Mouse (Mus musculus): Measurements from ENCODE around the gene Qars. TPM values are rescaled to one million over a fixed set of nuclear protein-coding genes. Genes with fewer than 3 reads are reported as not detected.
A peak's percentile ranks its signal among the peaks of the same experiment; 100 is the strongest.

Gene Qars
- polyA plus RNA-seq, 1 experiment from 2014 or later, result 83.2 TPM

DNA sequence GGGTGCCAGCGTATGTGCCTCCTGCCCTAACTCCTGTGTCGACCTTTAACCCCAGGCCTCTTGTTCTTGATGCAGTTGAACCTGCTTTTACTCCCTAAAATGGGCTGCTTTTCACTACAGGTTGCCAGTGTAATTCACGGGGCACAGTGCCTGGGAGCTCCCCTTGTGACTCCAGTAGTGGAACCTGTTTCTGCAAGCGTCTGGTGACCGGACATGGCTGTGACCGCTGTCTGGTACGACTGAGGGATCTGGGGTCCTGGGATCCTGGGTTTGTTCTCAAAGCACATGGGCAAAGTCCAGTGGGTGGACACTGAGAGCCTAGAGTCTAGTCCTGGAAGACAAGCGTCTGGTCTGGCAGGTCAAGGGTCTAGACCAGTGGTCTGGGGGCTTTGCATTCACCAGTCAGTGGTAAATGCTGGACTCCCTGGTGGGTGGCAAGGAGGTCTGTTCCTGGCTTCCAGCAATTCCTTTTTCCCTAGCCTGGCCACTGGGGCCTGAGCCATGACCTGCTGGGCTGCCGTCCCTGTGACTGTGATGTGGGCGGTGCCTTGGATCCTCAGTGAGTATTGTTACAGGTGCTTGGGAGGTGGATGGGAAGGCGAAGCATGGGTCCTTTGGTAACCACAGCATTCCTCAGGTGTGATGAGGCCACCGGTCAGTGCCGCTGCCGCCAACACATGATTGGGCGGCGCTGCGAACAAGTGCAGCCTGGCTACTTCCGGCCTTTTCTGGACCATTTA, 24.3 kb upstream of the Qars start:
- Histone ChIP-seq H3K9me3 (replicated peaks; ENCODE audit: control insufficient read depth, low read length) (no peaks in the 10 kb centered on the region), H3K4me2 (ENCODE audit: low read depth, low read length) (no peak overlapping the region), H3K36me3 (ENCODE audit: control insufficient read depth, insufficient read depth) (peaks cover 61% of the 10 kb centered on the region), H3K4me1 (ENCODE audit: control insufficient read depth, insufficient read depth, low read length) (peaks cover 29% of the 10 kb centered on the region), H3K9ac (ENCODE audit: low read length) (no peak overlapping the region), H3K27me3 (ENCODE audit: control insufficient read depth, insufficient read depth, low read length) (no peaks in the 10 kb centered on the region), H3K4me3 (ENCODE audit: low read length) (no peak overlapping the region), H3K27ac (ENCODE audit: low read length) (no peak overlapping the region)
- no peak for ATAC-seq (replicated peaks; ENCODE audit: extremely low read depth, insufficient read depth, low FRiP score)
- 92% methylated on average over 18 of the region's 18 CpGs for WGBS

DNA sequence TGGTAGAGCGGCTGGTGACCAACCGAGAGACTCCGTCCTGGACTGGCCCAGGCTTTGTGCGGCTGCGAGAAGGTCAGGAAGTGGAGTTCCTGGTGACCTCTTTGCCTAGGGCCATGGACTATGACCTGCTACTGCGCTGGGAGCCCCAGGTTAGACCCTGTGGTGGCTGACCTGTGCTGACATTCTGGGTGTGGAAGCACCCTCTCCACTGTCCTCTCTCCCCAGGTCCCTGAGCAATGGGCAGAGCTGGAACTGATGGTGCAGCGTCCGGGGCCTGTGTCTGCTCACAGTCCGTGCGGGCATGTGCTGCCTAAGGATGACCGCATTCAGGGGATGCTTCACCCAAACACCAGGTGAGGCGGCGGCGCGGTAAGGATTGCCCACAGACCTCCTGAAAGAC, 23.5 kb upstream of the Qars start:
- Histone ChIP-seq H3K27ac (ENCODE audit: low read length) (no peak overlapping the region), H3K4me3 (ENCODE audit: low read length) (no peak overlapping the region), H3K36me3 (ENCODE audit: control insufficient read depth, insufficient read depth) (peaks cover 68% of the 10 kb centered on the region), H3K4me2 (ENCODE audit: low read depth, low read length) (no peak overlapping the region), H3K4me1 (ENCODE audit: control insufficient read depth, insufficient read depth, low read length) (peaks cover 28% of the 10 kb centered on the region), H3K27me3 (ENCODE audit: control insufficient read depth, insufficient read depth, low read length) (no peaks in the 10 kb centered on the region), H3K9ac (ENCODE audit: low read length) (no peak overlapping the region), H3K9me3 (replicated peaks; ENCODE audit: control insufficient read depth, low read length) (no peaks in the 10 kb centered on the region)
- no peak for ATAC-seq (replicated peaks; ENCODE audit: extremely low read depth, insufficient read depth, low FRiP score)
- 92% methylated on average over 15 of the region's 15 CpGs for WGBS

DNA sequence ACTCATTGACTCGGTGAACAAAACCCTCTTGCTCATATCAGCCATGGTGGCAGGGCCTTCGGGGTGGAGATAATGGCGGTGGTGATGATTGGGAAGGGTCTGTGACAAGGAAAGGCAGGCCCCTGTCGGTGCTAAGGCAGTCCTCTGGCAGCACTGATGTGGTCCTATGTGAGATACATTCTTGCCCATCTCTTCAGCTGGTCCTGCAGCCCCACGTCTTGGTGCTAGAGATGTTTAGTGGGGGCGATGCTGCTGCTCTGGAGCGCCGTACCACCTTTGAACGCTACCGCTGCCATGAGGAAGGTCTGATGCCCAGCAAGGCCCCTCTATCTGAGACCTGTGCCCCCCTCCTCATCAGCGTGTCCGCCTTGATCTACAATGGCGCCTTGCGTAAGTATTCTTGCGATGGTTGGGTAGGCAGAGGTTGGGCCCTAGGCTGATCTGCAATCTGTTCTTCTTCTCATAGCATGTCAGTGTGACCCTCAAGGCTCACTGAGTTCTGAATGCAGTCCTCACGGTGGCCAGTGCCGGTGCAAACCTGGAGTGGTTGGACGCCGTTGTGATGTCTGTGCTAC, 22.1 kb upstream of the Qars start:
- Histone ChIP-seq H3K27me3 (ENCODE audit: control insufficient read depth, insufficient read depth, low read length) (no peaks in the 10 kb centered on the region), H3K27ac (ENCODE audit: low read length) (no peak overlapping the region), H3K4me2 (ENCODE audit: low read depth, low read length) (no peak overlapping the region), H3K9ac (ENCODE audit: low read length) (no peak overlapping the region), H3K4me1 (ENCODE audit: control insufficient read depth, insufficient read depth, low read length) (peaks cover 24% of the 10 kb centered on the region), H3K4me3 (ENCODE audit: low read length) (no peak overlapping the region), H3K9me3 (replicated peaks; ENCODE audit: control insufficient read depth, low read length) (no peaks in the 10 kb centered on the region), H3K36me3 (ENCODE audit: control insufficient read depth, insufficient read depth) (peaks cover 74% of the 10 kb centered on the region)
- WGBS, result 90% methylated on average over 19 of the region's 19 CpGs
- ATAC-seq (replicated peaks; ENCODE audit: extremely low read depth, insufficient read depth, low FRiP score), result no peak

DNA sequence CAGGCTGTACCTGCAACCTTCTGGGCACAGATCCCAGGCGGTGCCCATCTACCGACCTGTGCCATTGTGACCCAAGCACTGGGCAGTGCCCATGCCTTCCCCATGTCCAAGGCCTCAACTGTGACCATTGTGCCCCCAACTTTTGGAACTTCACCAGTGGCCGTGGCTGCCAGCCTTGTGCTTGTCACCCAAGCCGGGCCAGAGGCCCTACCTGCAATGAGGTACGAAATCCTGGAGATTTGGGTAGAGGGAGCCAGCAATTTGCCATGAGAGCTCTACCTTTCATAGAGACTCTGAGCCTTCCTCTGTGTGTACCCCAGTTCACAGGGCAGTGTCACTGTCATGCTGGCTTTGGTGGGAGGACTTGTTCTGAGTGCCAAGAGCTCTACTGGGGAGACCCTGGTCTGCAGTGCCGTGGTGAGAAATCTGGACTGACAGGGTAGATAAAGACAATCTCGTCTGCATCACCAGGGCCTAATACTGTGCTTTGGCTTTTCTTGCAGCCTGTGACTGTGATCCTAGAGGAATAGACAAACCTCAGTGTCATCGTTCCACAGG, 20.5 kb upstream of the Qars start:
- whole genome bisulfite sequencing, result 88% methylated on average over 8 of the region's 8 CpGs
- no peak overlapping the region for H3K27ac ChIP-seq (ENCODE audit: low read length)
- H3K4me1 ChIP-seq (ENCODE audit: control insufficient read depth, insufficient read depth, low read length), result peaks cover 14% of the 10 kb centered on the region
- ATAC-seq (replicated peaks; ENCODE audit: extremely low read depth, insufficient read depth, low FRiP score), result no peak
- no peaks in the 10 kb centered on the region for H3K27me3 ChIP-seq (ENCODE audit: control insufficient read depth, insufficient read depth, low read length)
- no peaks in the 10 kb centered on the region for H3K9me3 ChIP-seq (replicated peaks; ENCODE audit: control insufficient read depth, low read length)
- no peak overlapping the region for H3K4me3 ChIP-seq (ENCODE audit: low read length)
- H3K9ac ChIP-seq (ENCODE audit: low read length), result no peak overlapping the region
- no peak overlapping the region for H3K4me2 ChIP-seq (ENCODE audit: low read depth, low read length)
- peaks cover 68% of the 10 kb centered on the region for H3K36me3 ChIP-seq (ENCODE audit: control insufficient read depth, insufficient read depth)

DNA sequence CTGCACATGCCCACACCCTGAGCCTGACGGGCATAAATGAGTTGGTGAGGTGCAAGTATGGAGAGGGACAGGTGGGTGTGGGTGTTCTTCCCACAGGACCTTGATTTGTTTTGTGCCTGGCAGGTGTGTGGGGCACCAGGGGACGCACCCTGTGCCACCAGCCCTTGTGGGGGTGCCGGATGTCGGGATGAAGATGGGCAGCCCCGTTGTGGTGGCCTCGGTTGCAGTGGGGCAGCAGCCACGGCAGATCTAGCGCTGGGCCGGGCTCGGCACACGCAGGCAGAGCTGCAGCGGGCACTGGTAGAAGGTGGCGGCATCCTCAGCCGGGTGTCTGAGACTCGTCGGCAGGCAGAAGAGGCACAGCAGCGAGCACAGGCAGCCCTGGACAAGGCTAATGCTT, 19.1 kb upstream of the Qars start:
- ATAC-seq (replicated peaks; ENCODE audit: extremely low read depth, insufficient read depth, low FRiP score), result no peak

GRCm38 (mm10) chr9:108489215-108489614, 18.3 kb upstream of the Qars start:
- no peaks in the 10 kb centered on the region for H3K27me3 ChIP-seq (ENCODE audit: control insufficient read depth, insufficient read depth, low read length)
- no peak overlapping the region for H3K4me3 ChIP-seq (ENCODE audit: low read length)
- no peak overlapping the region for H3K27ac ChIP-seq (ENCODE audit: low read length)
- H3K4me2 ChIP-seq (ENCODE audit: low read depth, low read length), result no peak overlapping the region
- no peak overlapping the region for H3K9ac ChIP-seq (ENCODE audit: low read length)
- no peak for ATAC-seq (replicated peaks; ENCODE audit: extremely low read depth, insufficient read depth, low FRiP score)
- WGBS, result 97% methylated on average over 20 of the region's 20 CpGs
- peaks cover 63% of the 10 kb centered on the region for H3K36me3 ChIP-seq (ENCODE audit: control insufficient read depth, insufficient read depth)
- peaks cover 17% of the 10 kb centered on the region for H3K4me1 ChIP-seq (ENCODE audit: control insufficient read depth, insufficient read depth, low read length)
- H3K9me3 ChIP-seq (replicated peaks; ENCODE audit: control insufficient read depth, low read length), result no peaks in the 10 kb centered on the region

More for the DNA sequence above, 19.1 kb upstream of the Qars start:
- Histone ChIP-seq H3K9ac (ENCODE audit: low read length) (no peak overlapping the region), H3K4me1 (ENCODE audit: control insufficient read depth, insufficient read depth, low read length) (peaks cover 17% of the 10 kb centered on the region), H3K36me3 (ENCODE audit: control insufficient read depth, insufficient read depth) (peaks cover 64% of the 10 kb centered on the region), H3K4me2 (ENCODE audit: low read depth, low read length) (no peak overlapping the region), H3K4me3 (ENCODE audit: low read length) (no peak overlapping the region), H3K9me3 (replicated peaks; ENCODE audit: control insufficient read depth, low read length) (no peaks in the 10 kb centered on the region), H3K27ac (ENCODE audit: low read length) (no peak overlapping the region), H3K27me3 (ENCODE audit: control insufficient read depth, insufficient read depth, low read length) (no peaks in the 10 kb centered on the region)
- WGBS, result 93% methylated on average over 17 of the region's 17 CpGs

DNA sequence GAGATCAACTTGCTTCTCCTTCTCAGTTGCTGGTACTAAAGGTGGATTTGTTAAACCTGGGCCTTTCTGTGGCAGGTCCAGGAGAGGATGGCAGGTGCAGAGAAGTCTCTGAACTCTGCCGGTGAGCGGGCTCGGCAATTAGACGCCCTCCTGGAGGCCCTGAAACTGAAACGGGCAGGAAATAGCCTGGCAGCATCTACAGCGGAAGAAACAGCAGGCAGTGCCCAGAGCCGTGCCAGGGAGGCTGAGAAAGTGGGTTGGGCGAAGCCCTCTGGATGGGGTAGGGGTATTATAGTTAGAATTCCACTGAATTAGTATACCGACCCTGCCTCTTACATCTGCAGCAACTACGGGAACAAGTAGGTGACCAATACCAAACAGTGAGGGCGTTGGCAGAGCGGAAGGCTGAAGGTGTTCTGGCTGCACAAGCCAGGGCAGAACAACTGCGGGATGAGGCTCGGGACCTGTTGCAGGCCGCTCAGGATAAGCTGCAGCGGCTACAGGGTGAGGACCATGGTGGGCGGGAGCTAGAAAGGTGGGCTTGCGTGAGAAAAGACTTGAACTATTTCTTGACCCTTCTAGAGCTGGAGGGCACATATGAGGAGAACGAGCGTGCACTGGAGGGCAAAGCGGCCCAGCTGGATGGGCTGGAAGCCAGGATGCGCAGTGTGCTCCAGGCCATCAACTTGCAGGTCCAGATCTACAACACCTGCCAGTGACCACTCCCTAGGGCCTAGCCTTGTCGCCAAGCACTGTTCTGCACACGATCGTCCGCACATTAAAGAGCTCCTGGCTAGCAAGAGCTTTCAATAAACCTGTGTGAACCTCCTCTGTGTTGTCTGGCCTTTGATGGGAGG, 17.6 kb upstream of the Qars start:
- Histone ChIP-seq H3K4me2 (ENCODE audit: low read depth, low read length) (peak overlapping the region; percentile 95), H3K4me1 (ENCODE audit: control insufficient read depth, insufficient read depth, low read length) (peaks cover 17% of the 10 kb centered on the region), H3K27me3 (ENCODE audit: control insufficient read depth, insufficient read depth, low read length) (no peaks in the 10 kb centered on the region), H3K36me3 (ENCODE audit: control insufficient read depth, insufficient read depth) (peaks cover 66% of the 10 kb centered on the region), H3K4me3 (ENCODE audit: low read length) (peak overlapping the region; percentile 80), H3K27ac (ENCODE audit: low read length) (peak overlapping the region; percentile 97), H3K9me3 (replicated peaks; ENCODE audit: control insufficient read depth, low read length) (no peaks in the 10 kb centered on the region), H3K9ac (ENCODE audit: low read length) (peak overlapping the region; percentile 92)
- ATAC-seq (replicated peaks; ENCODE audit: extremely low read depth, insufficient read depth, low FRiP score), result no peak; the same call in 1 of the 2 replicates
- WGBS, result 66% methylated on average over 26 of the region's 26 CpGs

DNA sequence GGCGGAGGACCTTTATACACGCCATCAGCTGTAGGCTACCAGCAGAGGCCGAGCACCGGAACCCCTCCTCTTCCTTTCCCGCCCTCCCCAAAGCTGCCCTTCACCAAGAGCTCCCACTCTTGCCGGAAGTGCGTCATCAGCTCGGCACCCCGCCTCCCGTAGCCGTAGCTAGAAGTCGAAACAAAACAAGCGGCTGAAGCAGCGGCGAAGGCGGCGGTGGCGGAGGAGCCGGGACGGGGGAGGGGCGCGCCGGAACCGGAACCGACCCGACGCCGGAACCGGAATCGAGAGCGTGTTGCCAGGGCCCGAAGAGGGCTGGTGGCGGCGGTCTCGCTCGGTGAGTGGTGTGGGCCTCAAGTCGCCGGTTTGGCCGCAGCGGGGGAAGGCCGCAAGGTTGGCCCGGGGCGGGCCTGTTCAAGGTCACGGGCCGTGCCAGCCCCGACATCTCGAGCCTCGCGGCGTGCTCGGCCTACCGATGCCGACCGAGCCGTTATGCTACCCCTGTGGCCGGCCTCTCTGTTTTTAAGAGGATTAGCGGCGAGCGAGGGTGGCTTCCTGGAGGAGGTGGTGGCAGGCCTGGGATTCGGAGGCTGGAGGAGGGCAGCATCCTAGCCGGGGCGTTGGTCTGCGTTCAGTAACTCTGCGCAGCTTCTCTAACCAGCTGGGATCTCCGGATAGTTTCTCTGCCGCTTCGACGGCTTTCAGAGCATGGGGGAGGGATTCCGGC, 16.8 kb upstream of the Qars start, which contains the start of gene Usp19:
TSS of gene Usp19 (plus strand) at position 44 of the 727 bp plus-strand sequence.
- H3K4me2 ChIP-seq (ENCODE audit: low read depth, low read length), result peak within 1 kb of the TSS; percentile 95
- peak within 1 kb of the TSS; percentile 97 for H3K27ac ChIP-seq (ENCODE audit: low read length)
- no peaks in the 10 kb centered on the region for H3K27me3 ChIP-seq (ENCODE audit: control insufficient read depth, insufficient read depth, low read length)
- H3K4me1 ChIP-seq (ENCODE audit: control insufficient read depth, insufficient read depth, low read length), result peaks cover 17% of the 10 kb centered on the region
- no peaks in the 10 kb centered on the region for H3K9me3 ChIP-seq (replicated peaks; ENCODE audit: control insufficient read depth, low read length)
- ATAC-seq (replicated peaks; ENCODE audit: extremely low read depth, insufficient read depth, low FRiP score), result peak; percentile 94
- peak within 1 kb of the TSS; percentile 80 for H3K4me3 ChIP-seq (ENCODE audit: low read length)
- peak within 1 kb of the TSS; percentile 92 for H3K9ac ChIP-seq (ENCODE audit: low read length)
- under 1% methylated on average over 69 of the region's 69 CpGs for WGBS
- H3K36me3 ChIP-seq (ENCODE audit: control insufficient read depth, insufficient read depth), result peaks cover 65% of the 10 kb centered on the region

Measured in heart, embryonic 16.5 days (tissue).